Mouse (Mus musculus): Measurements from ENCODE around the gene Msln.

DNA sequence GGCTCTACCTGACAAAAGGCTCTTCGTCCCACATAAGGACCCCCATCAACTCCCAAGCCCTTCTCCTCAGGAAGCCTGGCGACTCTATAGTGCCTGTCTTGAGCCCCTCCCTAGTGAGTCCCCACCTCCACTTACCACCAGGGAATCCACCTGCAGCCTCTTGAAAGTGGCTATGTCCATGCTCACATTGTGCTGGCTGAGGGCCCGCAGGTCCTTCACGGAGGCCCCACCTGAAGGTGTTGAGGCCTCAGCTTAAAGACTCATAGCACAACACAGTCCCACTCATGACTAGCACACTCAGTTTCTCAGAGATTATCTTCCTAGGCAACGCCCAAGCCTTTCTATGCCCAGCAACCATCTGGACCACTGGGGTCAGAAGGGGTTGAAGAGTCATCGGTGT lies 4.9 kb downstream of the Msln start:
- TF ChIP-seq E2F4 (IDR thresholded peaks at IDR 0.05; ENCODE audit: borderline replicate concordance, low read depth, low read length): no peak
- TF ChIP-seq NELFE (IDR thresholded peaks at IDR 0.05; ENCODE audit: low read depth, low read length): no peak
- TF ChIP-seq ZKSCAN1 (IDR thresholded peaks at IDR 0.05; ENCODE audit: low read depth, low read length): no peak
- TF ChIP-seq MEF2A (IDR thresholded peaks at IDR 0.05; ENCODE audit: extremely low read depth, insufficient replicate concordance, low read depth, low read length, poor library complexity, severe bottlenecking): no peak
- no peak for TF ChIP-seq GATA1 (IDR thresholded peaks at IDR 0.05; ENCODE audit: low read depth, low read length)
- TF ChIP-seq POLR2A (IDR thresholded peaks at IDR 0.05; ENCODE audit: control insufficient read depth in 1 of 2, insufficient read depth in 1 of 2, low read depth in 1 of 2, low read length in 2 of 2, poor library complexity in 1 of 2): no peak
- TF ChIP-seq MYC (IDR thresholded peaks at IDR 0.05; ENCODE audit: low read depth, low read length): no peak
